Mouse (Mus musculus): ENCODE data around the gene Inhba. TPM values are rescaled to one million over a fixed set of nuclear protein-coding genes. Genes with fewer than 3 reads are reported as not detected.

Gene Inhba
- under 1 TPM in 1 of 2 experiments, not detected in 1; 0.35 TPM for total RNA-seq (2023)

GRCm38 (mm10) chr13:16011372-16012242 is at the start of gene Inhba:
Gene Inhba (plus strand): TSS chr13:16011851.

All from B cell, adult 67 days (primary cell).